Mouse (Mus musculus) c-Kit-positive CD71-positive TER-119-positive erythroid progenitor cells, embryonic 14.5 days (primary cell): ENCODE measurements around the gene Pak6.
"Not testable (repeated sequence)": the region's sequence is repeated elsewhere in the genome, so short reads cannot be mapped to it uniquely, and the experiment has no call there.

Experiments used
- DNase-seq: peaks from one replicate; pipeline ENCODE4 v3.0.0-alpha.2; 2013; ENCODE audit warnings: low spot score

The Pak6 gene

GRCm38 (mm10) chr2:118662902-118663803 lies at the start of gene Pak6:
Gene Pak6, plus strand, starts transcription at chr2:118663303.
- DNase-seq = peak; percentile 60

- no peak for DNase-seq
These were observed 45.1 kb upstream of the Pak6 start for GRCm38 (mm10) chr2:118618013-118618412.

GRCm38 (mm10) chr2:118620101-118620500 lies 43.0 kb upstream of the Pak6 start:
- no peak for DNase-seq

- no peak for DNase-seq
These were observed 42.5 kb upstream of the Pak6 start for GRCm38 (mm10) chr2:118620608-118621007.

- DNase-seq = no peak
These were observed 33.8 kb upstream of the Pak6 start for GRCm38 (mm10) chr2:118629276-118629675.

- DNase-seq = no peak
These were observed 29.7 kb upstream of the Pak6 start for GRCm38 (mm10) chr2:118633441-118633840.

- no peak for DNase-seq
These were observed 25.8 kb upstream of the Pak6 start for GRCm38 (mm10) chr2:118637258-118637657.

GRCm38 (mm10) chr2:118637888-118638526 lies 25.1 kb upstream of the Pak6 start:
- peak; percentile 78 for DNase-seq

GRCm38 (mm10) chr2:118638686-118639085 lies 24.4 kb upstream of the Pak6 start:
- no peak for DNase-seq

GRCm38 (mm10) chr2:118641147-118641546 lies 22.0 kb upstream of the Pak6 start:
- DNase-seq = no peak

- DNase-seq = no peak
These were observed 20.7 kb upstream of the Pak6 start for GRCm38 (mm10) chr2:118642431-118642830.

- DNase-seq = no peak
These were observed 20.2 kb upstream of the Pak6 start for GRCm38 (mm10) chr2:118642942-118643341.

- no peak for DNase-seq
These were observed 16.4 kb upstream of the Pak6 start for GRCm38 (mm10) chr2:118646665-118647064.

GRCm38 (mm10) chr2:118650697-118651096 lies 12.4 kb upstream of the Pak6 start:
- not testable (repeated sequence) for DNase-seq

GRCm38 (mm10) chr2:118656688-118657281 lies 6.3 kb upstream of the Pak6 start:
- DNase-seq = no peak

GRCm38 (mm10) chr2:118658457-118658856 lies 4.6 kb upstream of the Pak6 start:
- peak; percentile 85 for DNase-seq

- peak; percentile 98 for DNase-seq
These were observed 4.0 kb upstream of the Pak6 start for GRCm38 (mm10) chr2:118659077-118659476.

- peak; percentile 71 for DNase-seq
These were observed 3.6 kb upstream of the Pak6 start for GRCm38 (mm10) chr2:118659493-118659892.

- DNase-seq = peak; percentile 88
These were observed 3.1 kb upstream of the Pak6 start for GRCm38 (mm10) chr2:118659998-118660452.

- peak; percentile 54 for DNase-seq
These were observed 1.2 kb upstream of the Pak6 start for GRCm38 (mm10) chr2:118661891-118662290.

GRCm38 (mm10) chr2:118663804-118664766 lies 982 bp downstream of the Pak6 start:
- DNase-seq = no peak
